Mouse (Mus musculus) forelimb bud, embryonic 11.5 days (tissue): ENCODE results near the gene Nell1.
"Not testable (repeated sequence)": the region's sequence is repeated elsewhere in the genome, so short reads cannot be mapped to it uniquely, and the experiment has no call there.

Experiments
- DNase-seq: peaks from one replicate; pipeline ENCODE4 v3.0.0-alpha.2; 2012; ENCODE audit warnings: low read depth, low spot score

Gene Nell1

DNA sequence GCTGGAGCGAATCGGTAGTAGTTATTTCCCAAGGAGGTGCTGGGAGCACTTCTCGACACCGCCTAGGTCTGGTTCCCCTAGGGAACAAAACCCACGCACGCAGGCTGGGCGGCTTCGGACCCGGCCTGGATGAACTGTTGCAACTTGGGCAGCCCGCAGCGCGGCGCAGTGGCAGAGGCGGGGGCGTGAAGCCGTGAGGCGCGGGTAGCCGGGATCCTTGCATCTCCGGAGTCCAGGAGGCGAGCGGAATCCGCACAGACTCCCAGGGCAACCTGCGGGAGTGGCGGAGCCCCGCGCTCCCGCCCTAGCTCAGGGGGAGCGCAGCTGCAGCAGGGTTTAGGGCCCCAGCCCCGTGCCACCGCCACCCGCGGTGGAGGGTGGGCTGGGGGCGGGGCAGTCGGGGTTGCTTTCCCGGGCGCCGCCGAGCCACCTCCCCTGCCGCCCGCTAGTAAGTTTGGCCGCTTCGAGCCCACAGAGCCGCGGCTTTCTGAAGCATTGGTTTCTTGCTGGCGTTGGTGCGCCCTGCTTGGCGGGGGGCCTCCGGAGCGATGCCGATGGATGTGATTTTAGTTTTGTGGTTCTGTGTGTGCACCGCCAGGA lies at the start of gene Nell1:
Gene Nell1, plus strand, starts transcription at position 24 of the 600 bp plus-strand sequence.
- peak; percentile 31 for DNase-seq

DNA sequence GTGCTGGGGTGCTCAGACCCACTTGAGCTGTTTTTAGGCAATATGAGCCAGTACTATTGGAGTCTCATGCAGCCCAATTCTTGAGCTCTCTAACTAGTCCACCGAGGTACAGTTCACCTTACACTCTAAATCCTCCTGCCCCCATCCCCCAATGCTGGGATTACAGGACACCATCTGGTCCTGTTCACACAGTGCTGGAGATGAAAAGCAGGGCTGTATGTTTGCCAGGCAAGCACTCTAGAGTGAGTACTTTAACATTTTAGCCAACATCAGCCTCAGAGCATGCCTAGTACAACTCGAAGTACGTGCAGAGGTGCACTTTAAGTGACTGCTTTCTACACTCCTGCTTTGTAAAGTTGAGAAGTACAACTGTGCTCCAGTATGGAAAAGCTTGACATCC lies 46.1 kb upstream of the Nell1 start:
- DNase-seq, result no peak

DNA sequence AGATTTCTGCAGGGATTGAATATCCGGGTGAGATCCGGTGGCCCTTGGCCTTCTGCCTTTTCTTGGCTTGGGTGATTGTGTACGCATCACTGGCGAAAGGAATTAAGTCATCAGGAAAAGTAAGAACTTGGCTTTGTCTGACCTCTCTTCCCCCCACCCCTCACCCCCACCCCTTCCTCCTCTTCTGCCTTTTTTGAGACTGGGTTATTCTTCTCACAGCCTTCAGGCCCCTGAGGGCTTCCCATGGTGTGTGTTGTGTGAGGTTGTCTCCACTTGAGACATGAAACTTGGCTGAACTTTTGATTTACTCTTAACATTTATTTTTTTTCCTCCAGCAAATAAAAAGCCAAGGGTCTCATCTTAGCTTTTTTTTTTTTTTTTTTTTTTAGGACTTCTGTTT lies 44.7 kb upstream of the Nell1 start:
- no peak for DNase-seq

DNA sequence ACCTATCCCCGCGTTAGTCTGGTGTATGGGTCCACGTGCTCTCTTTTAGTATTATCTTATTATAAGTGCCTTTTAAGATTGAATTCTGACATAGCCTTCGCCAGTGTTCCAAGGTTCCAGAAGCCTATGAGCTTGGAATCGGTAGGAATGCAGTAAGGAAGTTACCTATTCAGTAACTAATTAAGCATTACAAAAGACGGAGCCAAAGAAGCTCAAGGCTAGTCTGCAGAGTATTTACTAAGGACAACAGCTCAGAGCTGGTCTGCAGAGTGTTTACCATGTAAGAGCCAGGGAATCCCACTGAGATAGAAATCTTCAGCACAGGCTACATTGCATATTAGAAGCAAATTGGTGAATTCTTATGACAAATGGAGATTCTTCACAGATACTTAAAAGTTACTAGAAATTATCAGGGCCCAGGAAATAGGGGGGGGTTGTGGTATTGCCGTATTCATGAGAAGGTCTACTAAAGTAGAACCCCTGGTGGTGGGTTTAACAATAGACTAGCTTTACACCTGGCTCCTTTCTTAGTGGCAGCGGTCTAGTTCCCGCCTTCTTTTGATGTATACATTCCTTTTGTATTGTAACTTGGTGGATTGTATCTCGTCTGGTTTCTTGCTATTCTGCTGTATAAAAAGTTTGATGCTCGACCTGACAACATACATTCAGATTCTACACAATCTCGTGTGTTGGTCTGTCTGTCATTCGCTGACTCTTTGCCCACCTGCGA lies 41.1 kb upstream of the Nell1 start:
- DNase-seq, result not testable (repeated sequence)

DNA sequence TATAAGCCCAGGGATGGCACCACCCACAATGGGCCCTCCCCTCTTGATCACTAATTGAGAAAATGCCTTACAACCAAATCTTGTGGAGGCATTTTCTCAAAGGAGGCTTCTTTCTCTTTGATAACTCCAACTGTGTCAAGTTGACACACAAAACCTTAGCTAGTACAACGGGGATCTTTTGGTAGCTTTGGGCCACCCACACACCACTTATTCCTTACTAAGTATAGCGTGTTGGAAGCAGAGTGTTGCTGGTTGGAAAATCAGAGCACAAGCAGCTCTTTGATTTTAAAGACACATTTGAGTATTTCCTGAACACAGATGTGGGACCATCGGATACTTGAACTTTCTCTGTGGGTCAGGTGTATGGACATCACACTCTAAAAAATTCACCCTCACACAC lies 37.8 kb upstream of the Nell1 start:
- DNase-seq, result no peak

DNA sequence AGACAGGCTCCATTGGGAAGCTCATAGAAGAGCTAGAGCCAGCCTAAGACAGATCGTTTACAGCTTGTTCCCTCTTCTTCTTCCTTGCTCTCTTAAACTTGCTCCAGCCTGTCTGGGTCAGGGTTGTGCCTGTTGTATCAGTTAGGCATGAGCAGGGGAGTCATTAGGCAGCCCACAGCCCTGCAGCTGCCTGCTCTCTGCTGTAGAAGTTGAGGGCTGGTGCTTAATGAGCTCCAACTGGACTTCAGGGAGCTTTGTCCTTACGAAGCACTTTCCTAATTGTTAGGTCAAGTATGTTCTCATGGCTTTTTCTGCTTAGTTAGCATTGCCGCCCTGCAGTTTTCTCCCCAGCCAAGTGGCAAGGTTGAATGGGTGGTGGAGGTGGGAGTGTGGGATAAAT lies 32.6 kb upstream of the Nell1 start:
- peak; percentile 32 for DNase-seq

DNA sequence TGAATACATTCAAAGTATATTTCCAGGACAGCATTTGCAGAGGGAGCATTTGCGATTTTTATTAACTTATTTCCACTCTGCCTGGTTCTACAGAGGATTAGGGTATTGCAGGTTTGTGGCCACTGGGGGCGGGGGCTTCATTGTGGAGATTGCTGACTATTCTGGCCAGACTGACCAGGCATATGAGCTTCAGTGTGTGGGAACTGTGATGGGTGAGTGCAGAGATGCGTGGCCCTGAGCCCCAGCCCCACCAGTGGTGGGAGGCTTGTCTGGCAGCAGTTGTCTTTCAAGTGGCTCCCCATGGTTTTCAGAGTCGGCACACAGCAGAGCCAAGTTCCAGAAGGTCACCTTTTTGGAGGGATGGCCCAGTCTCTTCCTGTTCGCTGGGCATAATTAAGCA lies 32.2 kb upstream of the Nell1 start:
- DNase-seq, result no peak

DNA sequence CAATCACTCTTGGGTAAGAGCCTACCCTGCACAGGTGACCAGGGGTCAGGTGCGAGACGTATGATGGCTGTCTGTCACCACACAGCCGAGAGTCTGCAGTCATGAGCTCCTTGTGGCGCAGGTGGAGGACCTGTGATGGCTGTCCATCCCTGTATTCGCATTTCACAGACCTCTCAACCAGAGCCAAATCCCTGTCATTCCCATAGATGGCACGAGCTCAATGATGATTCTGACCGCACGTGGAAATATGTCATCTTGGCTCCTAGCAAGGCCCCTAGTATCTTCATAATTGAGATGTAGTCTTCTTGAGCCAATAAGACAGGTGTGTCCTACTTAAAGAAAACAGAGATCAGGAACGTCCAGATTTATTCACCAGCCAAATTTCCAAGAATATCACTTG lies 28.0 kb upstream of the Nell1 start:
- no peak for DNase-seq

DNA sequence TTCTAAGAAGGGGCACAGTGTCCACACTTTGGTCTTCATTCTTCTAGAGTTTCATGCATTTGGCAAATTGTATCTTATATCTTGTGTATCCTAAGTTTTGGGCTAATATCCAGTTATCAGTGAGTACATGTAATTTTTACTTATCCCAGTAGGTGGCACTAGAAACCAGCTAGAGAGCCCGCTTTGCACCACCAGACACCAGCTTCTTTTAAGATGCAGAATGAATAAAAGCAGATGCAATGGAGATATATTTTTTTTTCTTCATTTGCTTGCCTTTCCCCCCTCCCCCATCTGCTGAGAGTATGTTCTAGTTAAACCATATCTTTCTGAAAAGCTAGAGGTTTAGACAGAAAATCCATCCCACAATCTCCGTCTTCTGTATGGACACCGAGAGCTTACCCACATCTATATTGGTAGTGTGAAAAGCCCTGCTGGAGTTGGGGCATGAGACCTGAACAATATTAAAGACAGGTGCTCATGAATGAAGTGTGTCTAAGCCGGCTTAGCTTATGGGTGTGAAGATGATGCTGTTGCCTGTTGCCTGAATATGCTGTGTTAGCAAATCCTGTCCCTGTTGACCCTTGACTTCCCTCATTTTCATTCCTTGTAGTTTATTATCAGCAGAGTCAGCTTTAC lies 21.0 kb upstream of the Nell1 start:
- DNase-seq, result peak; percentile 46

DNA sequence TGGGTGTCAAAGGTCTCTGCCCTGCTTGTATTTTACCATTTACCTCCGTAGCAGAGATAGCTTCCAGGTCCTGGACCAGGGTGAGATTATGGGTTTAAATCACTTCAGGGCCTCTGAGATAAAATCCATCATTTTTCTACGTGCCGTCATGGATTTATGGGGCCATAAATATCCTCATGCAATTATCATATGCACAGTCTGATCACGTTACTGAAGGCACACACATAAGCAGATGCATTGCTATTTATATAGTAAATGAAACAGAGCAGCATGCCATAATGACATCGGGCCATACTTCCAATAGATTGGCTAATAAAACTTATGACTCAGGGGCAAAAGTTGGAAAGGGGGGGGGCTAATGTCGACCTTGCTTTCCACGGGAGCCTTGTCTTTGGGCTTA lies 19.8 kb upstream of the Nell1 start:
- DNase-seq, result no peak

DNA sequence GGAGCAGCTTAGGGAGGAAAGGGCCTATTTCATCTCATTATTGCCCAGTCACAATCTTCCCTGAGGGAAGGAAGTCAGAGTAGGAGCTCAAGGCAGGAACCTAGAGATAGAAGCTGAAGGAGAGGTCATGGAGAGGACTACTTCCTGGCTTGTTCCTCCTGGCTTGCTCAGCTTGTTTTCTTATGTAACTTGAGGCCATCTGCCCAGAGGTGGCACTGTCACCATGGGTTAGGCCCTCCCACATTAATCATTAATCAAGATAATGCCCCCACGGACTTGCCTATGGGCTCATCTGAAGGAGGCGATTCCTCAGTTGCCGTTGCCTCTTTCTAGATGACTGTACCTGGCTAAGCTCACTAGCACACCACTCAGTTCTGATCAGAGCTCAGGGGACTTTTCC lies 17.5 kb upstream of the Nell1 start:
- DNase-seq, result no peak

DNA sequence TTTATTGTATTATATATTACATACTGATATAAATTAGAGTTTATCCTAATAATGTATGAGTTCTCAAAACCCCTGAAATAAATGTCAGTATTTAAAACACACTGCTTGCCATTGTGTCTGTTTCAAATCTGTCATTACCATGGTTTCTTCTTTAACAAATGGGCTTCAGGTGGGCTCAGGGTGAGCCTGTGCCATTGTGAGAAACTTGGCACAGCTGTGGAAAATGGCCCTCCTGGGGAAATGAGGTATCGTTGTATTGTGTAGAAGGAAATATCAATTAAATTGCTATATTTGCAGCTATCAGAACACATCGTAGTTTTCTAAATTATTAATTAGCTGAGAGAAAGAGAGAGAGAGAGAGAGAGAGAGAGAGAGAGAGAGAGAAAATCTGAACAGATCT lies 10.9 kb upstream of the Nell1 start:
- DNase-seq, result no peak

DNA sequence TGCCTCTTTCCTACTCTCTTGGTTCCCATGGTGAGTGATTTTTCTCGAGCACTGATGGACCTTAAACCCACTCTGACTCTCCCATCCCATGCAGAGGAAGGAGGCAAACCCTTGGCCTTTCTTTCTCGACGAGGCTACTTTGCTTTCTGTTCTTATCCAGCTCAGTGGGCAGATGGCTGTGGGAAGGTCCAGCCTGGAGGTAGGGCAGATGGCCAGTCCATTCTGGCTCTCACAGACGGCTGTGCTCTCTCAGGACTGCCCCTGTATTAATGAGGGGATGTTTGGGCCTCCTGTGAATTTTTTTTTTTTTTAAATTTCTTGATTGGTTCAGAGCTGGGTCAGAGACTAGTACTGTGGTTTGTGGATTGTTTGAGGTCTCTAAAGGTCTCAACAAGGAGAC lies 5.1 kb upstream of the Nell1 start:
- no peak for DNase-seq

DNA sequence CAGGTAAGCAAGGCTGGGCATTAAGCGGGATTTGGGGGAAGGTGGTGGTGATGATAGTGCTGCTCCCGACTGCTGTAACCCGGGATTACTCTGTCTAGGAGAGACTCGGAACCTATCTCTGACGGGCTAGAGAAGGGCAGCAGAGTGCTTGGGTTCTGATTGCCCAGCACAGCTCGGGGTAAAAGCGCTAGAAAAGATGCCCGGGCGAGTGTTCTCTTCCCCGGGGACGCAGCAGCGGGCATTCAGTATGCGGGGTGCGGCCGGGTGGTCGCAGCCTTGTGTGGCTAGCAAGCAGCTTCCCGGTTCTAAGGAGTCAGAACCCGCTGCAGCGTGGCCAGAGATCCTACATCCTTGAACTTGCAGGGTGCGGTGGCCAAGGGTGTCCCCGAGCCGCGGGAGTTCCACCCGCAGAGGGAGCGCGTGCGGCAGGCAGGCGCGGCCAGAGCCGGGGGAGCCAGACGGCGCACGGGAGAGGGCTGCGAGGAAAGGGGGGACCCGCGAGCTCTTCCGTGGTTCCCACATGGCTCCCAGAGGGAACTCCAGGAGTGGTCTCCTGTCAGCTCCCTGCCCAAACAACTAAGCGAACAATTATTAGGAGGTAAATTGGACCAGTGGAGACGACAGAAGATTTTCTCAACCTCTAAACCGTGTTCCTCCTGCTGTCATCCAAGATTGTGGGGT lies 917 bp downstream of the Nell1 start:
- no peak for DNase-seq

DNA sequence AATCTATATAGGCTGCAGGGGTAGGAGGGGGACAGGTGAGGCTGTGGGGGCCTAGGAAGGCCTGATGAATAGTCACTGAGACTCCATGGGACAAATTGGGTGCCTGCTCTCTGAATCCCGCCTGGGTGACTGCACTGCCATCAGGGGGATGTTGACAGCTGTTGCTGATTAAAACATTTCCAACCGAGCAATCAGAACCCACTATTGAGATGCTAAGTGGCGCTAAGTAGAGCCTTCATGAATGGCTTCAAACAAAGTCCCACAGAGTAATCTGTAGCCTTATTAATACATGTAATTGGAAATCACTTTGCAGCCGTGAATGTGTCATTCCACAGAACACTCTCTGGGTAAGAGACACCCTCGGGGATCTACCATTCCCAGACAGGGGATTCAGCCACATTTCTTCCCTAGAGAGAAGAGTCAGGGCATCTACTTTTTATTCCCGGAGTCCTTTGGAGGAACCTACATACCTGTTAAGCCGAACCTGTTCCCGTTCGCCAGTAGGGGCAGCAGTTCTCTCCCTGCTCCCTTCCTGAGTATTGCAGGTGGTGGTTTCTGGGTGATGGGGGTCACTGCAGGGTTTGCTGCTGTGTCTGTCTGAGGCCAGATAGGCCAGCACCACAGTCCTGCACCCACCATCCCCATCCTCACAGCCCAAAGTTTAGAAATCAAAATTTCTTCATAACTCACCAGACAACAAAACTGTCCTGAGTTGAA lies 7.0 kb downstream of the Nell1 start:
- DNase-seq, result no peak

DNA sequence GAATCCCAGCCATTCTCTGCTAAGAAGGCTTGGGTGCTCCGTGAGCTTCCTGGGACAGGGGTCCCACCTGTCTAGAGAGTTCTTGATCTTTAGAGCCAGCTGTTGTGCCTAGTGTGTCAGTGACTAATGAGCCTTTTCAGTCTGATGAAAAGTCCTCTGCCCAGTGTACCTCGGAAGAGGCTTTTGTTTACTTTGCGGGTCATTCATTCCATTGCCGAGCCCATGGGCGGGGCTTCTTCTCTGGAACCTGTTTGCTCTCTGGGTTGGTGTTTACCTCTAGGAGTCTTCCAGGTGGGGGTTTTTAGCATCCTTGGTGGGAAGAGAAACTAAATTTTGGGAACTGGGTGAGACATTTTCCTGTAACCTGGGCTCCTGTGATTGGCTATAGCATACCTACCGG lies 10.0 kb downstream of the Nell1 start:
- DNase-seq, result no peak

DNA sequence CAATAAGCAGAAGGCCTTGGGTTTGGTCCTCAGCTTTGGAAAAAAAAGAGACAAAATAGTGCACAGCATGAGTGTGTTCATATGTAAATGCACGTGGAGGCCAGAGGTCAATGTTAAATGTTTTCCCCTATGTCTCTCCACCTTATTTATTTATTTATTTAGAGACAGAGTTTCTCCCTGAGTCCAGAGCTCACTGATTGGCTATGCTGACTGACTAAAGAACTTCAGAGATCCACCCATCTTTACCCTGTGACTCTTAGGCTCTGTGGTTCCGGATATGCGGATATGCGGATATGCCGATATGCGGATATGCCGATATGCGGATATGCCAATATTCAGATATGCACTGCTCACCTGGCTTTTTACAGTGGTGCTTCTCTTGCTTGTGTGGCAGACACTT lies 11.3 kb downstream of the Nell1 start:
- no peak for DNase-seq

DNA sequence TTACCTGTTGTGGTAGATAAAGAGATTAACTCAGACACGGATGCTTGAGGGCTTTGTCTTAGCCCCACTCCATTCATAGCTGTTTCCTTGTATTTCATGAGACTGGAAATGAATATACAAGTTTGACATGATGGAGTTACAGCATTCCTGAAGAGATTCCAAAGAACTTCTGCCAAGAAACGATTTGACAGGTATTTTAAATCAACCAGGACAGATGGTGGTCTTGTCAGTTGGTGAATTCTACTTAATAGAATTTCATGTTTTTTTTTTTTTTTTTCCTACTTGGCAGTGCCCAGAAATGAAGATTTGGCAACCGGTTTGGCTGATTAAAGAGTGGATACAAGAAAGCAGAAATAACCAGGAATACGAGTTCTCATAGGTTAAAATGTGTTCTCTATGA lies 24.7 kb downstream of the Nell1 start:
- no peak for DNase-seq

DNA sequence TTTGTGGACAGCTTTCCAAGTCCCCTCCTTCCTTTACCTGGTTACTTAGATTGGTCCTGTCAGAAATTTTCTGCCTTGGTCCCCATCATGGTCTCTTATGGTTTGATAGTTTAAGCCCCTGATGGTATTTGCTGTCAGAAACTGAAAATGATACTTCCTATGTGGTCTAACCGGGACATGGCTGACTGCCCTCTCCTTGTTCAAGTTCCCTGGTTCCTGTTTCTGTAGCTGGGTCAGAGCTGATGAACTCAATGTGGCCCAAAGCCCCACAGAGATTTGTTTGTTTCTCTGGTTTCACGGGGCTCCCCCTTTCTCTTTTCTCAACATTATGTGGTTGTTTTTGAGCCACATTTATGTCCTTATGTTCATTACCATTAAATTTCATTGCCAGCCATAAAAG lies 30.6 kb downstream of the Nell1 start:
- peak; percentile 39 for DNase-seq

DNA sequence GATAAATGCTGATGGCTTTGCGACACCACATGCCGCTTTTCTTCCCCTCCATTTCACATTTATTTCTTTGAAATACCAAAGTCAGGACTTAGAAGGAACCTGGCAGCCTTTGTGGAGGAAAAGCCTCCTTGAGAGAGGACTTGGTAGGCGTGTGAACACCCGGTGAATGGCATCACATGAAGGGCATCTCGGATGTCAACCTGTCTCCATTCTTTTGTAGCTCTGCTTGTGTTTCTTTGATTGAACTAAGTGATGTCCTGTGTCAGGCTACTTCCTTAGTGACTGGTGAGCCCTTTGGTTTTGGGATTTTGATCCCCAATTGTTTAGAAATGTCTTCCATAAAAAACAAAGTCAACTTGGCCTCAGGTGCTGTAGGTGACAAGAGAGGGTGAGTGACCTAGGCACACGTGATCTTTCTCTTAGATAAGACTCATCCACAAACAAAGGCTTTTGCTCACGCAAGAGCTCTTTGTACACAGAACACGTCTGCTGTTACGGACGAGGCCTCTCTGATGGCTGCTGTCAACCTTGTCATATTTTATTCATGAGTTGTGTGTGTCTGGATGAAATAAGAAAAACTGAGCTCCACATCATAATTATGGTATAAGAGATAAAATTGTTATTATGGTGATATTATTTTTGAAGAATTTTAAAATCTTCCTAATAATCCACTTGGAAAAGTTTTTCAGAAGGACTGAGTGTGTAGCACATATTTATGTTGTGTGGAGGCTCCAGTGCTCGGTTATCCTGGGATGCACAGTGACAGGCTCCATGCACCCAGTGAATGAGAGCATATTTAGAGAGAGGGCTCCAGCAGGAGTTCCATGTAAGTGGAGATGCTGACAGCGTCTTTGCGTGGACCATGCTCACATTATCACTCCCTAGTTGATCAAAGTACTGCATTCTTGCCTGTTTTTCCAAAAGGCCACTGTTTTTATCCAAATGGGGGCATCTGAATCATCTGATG lies 60.8 kb downstream of the Nell1 start:
- no peak for DNase-seq

DNA sequence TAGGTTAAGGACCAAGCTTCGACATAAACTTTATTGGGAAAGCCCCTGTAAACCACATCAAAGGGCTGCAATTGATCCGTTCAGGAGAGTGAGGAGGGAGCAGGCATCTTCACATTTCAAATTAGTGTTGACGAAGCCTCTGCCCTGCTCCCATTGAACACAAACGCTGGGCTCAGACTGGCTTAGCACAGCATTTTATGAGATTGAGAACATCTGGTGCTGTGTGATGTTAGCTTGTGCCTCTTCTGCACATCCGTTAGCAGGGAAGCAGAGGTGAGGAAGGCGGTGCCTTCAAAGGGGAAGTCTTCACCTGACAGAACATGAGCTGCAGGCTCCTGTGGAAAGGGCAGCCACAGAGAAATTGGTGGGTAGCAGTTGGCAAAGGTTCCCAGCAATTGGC lies 66.4 kb downstream of the Nell1 start:
- peak; percentile 20 for DNase-seq
